Mouse (Mus musculus): ENCODE data around the gene Hapln4.

GRCm38 (mm10) chr8:70073120-70073519, 10.1 kb upstream of the Hapln4 start:
- no peak for TF ChIP-seq CTCF (IDR thresholded peaks at IDR 0.05; ENCODE audit: insufficient read depth, low read depth, low read length)
- no peak for TF ChIP-seq POLR2A (IDR thresholded peaks at IDR 0.05; ENCODE audit: insufficient read depth, low read depth, low read length)

Data from olfactory bulb, adult 2 months (tissue).